Mouse (Mus musculus): ENCODE data around the gene Trpv4.

GRCm38 (mm10) chr5:114581486-114581885, 76.7 kb downstream of the Trpv4 start:
- TF ChIP-seq CTCF (IDR thresholded peaks at IDR 0.05; ENCODE audit: borderline replicate concordance, control insufficient read depth, extremely low read depth, insufficient read depth, low read length, poor library complexity) (no peak), POLR2A (IDR thresholded peaks at IDR 0.05; ENCODE audit: control insufficient read depth, extremely low read depth, insufficient read depth, low read length, poor library complexity) (no peak)
